Mouse (Mus musculus): Measurements from ENCODE around the gene Nkd1.

The Nkd1 gene

DNA sequence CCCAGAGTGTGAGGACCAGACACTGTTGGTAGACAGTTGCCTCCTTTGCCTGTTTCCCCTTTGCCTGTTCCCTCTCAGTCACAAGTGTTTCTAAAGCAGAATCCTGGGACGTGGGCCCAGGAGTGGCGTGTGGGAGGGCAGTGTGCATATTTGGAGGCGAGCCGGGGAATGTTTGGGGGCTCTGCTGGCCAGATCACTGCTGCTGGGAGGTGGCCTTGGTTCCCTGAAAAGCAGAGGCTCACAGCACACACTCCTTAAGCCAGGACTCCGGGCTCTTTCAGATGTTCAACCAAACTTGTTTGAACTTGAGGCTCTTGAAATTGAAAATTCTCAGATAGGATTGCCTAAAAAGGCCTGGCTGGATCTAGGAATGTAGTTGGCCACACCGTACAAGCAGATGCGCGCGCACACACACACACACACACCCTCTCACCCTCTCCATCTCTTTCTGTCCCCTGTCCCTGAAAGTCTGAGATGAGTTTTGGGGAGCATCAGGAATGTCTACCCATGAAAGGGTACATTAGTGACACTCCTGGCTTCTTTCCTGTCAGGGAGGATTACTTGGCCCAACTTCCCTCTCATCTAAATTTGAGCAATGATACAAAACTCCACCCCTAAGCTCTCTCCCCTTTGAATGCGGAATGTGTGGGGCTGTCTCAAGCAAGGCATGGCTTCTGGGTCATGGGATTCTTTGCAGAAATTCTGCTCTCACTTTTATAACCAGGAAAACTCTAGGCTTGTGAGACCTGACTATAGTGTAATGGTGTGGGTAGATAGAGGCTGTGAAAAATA is 55.4 kb downstream of the Nkd1 start:
- peak; percentile 72 for DNase-seq (ENCODE audit: low spot score)

DNA sequence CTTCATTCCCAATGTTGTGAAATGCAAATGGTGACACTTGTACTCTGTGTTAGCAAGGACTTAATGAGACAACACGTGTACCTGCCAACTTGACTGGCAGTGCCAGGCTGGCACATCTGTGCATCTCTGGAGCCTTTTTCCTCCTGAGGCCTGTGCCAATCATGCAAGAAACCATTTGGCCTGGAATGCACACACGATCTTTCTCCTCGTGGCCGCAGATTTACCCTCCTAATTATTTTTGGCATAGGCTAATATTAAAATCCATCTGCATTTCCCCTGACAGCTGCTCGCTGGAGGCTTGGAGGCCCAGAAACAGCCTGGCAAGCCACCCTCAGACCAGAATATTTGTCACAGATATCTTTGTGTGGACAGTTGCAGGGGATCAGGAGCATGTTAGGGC is 56.5 kb downstream of the Nkd1 start:
- no peak for DNase-seq (ENCODE audit: low spot score)

DNA sequence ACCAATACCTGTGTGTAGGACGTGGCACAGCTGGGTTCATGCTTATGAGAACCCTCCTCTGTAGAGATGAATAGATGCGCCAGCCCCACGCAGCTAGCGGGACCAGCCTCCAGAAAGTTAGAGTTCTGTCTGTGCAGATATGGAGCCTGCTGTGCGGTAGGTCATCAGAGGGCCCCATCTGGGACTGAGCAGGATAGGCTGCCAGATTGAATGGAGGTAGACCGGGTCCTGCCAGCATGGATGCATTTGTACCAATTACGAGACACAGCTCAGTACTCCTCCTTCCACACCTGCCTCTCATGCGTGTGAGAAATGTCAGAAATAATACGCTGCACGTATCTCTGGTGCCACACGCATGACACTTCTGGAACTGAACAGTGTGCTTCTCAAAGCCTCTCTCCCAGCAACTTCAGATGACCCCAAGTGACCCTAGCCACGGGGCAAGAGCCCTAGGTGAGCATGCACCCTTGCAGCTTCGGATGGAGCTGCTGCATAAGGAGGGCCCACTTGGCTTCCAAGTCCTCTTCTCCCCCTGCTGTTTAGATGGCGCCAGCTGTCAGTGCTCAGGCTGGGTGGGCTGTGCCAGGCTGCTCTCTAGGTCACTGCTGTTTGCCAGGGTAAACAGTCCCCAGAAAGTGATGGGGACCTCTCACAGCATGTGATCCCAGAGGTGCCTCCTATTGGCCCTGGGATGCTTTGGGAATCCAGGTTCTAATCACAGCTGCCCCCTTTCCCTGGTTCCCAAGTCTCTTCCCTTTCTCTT is 57.4 kb downstream of the Nkd1 start:
- DNase-seq (ENCODE audit: low spot score) = no peak

DNA sequence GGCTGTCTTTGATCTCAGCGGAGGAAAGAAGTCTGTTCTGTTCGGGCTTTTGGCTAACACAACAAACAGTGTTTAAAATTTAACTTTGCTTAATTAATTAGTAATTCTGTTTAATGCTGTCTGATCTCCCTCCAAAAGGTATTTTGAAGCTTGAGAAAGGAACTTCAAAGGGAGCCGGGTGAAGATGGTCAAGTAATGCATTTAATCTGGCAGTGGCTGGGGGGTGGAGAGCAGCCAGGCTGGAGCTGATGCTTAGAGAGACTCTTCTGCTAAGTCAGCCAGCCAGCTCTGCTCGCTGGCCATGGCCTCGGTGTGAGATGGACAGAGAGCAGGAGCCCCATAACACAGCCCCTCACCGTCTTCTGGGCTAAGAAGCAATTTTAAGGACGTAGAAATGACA is 58.1 kb downstream of the Nkd1 start:
- no peak for DNase-seq (ENCODE audit: low spot score)

DNA sequence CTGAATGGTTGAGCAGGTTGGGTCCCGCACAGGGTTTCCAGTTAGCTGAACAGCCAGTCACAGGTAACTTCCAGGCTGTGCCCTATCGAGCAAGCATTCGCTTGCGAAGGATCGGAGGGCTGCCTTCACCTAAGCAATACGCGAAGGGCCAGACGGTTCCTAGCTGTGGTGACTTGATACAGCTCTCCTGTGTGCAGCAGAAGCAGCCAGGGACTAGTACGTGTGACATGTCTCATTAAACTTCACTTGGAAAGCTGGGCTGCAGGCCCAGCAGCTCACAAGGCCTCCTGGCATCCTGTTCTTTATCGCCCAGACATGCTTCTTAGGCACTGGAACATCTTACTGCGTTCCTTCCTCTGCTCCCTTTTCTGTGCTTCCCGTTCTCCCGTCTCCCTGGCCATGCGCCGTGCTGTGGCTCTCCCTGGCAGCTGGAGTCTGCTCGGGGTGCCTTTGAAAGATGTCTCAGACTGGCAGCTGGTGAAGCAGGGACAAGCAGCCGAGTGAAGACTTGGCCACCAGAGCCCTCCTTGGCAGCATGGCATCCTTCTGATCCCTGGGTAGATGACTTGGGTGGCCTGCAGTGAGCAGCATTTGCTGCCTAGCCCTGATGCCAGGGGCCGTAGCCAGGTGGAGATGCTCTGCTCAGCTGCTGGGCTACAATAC is 58.6 kb downstream of the Nkd1 start:
- DNase-seq (ENCODE audit: low spot score) = no peak

DNA sequence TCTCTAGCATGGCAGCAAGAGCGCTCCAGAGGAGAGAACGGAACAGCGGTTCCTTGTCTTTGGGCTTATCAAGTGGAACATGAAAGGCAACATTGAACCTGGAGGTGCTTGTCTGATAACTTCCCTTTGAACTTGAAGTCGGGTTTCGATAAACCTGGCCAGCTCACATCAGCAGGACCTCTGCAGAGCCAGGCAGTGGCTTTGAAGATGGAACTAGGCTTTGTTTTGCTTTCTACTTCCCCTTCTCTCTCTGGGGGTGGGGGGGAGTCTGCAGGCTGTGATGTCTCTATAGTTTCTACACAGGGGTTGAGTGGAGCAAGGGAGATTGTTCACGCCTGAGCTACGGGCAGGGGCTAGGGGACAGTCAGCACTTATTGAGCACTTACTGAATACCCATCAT is 59.6 kb downstream of the Nkd1 start:
- DNase-seq (ENCODE audit: low spot score) = no peak

DNA sequence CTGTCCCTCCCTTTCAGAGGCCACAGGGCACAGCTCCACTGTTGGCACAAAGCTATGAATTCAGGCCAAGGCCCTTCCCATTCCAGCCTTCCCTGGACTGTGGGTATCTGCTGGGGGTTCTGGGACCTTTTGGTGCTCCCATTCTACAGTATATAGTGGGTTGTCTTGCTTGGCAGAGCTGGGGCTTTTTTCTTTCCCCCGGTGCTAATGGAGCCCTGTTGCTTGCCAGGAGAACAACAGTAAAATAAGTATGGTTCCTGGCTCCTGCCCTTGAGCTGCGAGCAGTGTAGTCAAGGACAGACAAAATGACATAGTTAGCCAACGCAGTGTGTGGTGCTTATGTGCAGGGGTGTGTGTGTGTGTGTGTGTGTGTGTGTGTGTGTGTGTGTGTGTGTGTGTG is 62.7 kb downstream of the Nkd1 start:
- no peak for DNase-seq (ENCODE audit: low spot score)

DNA sequence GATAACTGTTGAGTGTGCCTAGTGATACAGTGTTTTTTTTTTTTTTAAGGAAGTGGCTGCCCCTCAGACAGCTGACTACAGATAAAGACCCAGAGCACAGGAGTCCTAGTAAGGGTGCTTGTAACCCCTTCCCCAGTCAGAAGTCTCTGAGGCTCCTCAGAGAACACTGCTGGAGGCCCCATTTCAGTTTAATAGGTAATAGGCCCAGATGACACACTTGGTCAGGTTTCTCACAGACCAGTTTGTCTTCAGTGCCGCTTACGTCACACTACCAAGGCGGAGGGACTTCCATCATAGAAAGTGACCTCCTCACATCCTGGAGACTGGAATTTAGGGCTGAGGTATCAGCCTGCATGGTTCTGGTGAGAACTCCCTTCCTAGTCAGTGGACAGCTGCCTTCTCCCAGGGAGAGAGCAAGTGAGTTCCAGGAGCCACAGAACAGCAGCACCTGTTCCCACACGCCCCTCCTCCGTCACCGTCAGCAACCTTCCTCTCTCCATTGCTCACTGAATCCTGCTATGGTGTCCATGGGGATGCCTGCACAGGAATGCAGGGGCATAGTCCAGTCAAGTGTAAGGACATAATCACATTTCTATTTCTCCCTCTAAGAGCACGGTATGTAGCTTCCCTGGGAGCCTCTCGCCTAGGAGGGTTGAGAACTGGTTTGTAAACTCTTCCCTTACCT is 67.2 kb downstream of the Nkd1 start:
- DNase-seq (ENCODE audit: low spot score) = no peak

DNA sequence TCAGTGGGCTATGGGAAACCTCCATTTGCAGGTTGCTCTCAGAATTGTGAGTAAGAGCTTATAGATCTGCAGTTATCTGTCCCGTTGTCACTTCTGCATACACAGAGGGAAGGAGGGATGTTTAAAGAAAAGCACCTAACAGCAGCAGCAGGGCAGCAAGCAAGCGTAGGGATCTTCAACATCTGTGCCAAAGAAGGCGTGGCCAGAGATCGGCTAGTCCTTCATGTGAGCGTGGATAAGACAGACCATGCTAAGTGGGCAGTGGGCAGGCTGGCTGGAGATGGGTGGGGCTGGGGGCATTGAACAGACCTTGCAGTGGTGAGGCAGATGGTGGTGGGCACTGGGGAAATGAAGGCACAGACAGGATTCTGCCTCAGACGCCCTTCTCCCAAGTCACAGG is 69.1 kb downstream of the Nkd1 start:
- no peak for DNase-seq (ENCODE audit: low spot score)

DNA sequence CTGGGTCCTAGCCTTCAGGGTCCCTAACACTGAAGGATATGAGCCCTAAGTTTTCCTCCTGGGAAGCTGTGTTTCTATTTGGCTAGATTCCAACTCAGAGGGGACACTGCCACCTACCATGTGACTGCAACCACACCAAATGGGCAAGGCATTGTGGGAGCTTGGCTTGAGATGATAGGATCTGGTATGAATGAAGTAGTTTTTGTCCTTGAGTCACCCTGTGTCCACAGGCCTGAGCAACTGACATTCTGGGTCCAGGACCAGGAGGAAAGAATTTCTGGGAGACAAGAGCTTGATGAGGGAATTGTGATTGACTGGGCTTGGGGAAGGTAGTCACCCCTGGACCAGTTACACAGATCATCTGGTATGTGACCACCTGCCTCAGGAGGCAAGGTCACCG is 72.8 kb downstream of the Nkd1 start:
- DNase-seq (ENCODE audit: low spot score) = no peak

DNA sequence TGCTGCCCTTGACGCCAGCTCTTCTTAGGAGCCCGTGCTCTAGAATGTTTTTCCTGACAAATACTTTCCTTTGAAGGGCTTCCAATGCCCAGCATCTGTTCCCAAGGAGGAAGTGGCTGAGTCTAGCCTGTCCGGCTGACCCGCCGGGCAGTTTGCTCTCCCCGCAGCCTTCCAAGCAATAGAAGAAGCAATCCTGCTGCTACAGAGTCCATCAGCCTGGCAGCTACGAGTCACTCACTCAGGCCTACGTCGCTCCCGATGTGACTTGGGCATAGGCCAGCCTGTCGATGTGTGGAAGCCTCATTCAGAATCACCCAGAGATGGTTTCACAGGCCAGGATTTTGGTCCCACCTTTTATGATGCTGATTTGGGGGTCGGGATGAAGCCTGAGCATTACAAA is 74.9 kb downstream of the Nkd1 start:
- no peak for DNase-seq (ENCODE audit: low spot score)

DNA sequence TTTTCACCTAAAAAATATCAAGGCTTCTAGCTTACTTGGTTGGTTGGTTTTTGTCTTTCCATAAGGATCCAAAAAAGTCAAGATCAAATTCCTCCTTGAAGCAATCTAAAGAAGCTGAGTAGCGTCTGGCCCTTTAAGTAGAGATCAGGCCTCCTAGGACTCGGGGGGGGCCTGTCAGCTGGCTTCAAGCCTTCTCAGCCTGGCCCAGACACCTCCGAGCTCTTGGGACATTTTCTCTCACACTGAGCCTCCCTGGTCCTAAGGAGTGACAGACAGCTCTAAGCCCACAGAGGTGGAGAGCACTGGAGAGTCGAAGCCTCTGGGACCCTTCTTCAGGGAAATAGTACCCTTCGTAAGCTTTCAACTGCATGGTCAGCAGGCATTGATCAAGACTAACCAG is 77.4 kb downstream of the Nkd1 start:
- DNase-seq (ENCODE audit: low spot score) = no peak

DNA sequence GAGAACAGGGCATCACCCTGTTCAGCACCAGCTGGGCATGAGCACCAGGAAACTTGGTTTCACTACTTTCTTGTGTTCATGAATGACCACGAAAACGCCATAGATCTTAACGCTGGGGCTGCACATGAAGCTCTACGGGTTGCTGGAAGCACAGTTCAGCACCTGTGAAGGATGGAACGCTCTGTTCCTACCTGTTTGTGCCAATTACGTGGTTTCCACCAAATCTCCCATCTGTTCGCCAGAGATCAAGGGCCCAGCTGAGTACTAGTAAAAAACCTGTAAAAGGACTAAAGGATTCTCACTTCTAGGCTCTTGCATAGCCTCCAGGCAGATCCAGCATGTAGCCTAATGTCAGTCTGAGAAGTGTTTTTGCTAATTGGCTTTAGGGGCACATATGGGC is 78.3 kb downstream of the Nkd1 start:
- DNase-seq (ENCODE audit: low spot score) = no peak

DNA sequence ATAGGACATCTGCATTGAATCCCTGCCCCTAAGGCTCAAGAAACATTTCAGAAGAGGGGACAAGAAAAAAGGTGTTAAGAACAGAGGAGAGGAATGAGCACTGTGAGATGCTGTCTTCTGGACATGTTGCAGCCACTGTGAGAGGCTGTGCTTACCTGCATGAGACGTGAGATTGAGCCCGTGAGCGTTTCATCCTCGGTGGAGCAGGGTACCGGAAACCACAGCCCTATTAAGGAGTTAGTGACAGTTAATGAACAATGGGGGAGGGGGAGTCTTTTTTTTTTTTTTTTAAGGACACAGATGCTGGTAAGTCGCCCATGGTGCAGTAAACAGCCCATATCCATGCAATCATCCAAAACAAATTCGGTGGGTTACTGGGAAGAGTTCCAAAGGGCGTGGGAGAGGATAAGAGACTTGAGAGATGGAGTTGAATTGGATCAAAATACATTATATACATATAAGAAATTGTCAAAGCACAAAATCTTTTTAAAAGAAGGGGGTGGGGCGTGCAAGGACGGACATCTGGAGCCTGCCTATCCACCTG is 82.4 kb downstream of the Nkd1 start:
- no peak for DNase-seq (ENCODE audit: low spot score)

DNA sequence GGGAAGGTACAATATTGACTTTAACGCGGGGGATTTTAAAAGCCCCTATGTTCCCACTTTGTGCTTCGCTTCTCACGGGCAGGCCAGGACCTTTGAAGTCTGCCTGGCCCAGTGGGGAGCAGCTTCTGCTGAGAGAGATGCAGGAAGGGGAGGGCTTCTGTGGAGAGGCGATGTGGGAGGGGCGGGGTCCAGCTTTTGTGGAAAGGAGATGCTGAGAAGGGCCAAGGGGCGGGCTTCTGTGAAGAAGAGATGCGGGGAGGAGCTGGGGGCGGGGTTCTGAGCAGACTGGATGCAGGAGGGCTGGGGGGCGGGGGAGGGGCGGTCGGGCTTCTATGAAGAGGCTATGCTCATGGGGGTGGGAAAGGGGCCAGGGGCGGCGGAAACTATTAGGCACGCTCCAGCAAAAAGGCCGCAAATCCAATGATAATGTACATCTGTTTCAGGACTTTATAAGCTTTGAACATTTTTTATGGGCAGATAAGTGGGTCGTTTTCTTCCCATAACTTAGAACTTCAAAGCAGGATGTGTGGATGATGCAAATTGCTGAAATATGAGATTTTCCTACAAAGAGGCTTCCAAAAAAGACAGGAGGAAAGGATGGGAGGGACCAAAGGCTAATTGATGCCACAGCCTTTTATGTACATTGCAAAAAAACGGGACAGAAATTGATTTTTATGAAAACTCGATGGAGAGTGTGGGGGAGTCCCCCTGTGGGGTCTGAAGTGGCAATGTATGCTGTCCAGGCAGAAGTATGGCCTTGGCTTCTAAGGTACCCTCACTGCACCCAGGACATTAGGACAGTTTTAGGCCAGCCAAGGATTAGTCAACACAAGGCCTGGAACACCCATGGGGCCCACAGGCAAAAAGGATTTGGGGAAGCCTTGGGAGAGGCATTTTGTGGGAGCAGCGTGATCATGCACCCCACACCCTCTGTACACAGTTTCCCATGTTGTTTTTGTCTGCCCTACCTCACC is 83.2 kb downstream of the Nkd1 start:
- peak; percentile 53 for DNase-seq (ENCODE audit: low spot score)

DNA sequence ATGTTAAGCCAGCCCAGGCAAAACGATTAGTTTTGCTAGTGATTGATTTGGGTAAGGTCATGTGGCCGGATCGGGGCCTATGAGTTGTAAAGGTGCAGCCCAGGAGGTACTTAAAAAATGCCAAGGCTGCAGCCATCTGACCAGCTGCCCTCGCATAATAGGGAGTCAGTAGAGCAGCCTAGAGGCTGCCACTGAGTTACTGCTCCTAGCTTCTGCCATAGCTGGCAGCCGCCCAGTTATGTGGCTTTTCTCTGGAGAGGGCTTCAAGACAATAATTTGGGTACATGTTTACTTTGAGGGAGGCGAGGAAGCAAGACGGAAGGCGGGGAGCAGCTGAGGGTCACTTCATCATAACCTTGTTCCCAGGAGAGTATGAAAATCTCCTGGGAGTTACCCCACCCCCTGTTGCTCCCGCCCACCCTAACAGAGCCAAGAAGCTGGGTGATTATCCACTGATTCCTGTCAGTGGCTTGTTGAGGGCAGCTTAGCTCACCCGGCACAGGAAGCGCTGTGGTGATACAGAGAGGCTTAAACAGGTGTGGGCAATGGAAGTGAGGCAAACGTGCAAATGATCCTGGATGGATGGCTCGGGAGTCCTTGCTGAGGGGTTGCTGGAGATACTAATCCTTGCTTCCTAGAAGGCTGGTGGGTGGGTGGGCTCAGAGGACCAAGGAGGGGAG is 84.3 kb downstream of the Nkd1 start:
- DNase-seq (ENCODE audit: low spot score) = no peak

DNA sequence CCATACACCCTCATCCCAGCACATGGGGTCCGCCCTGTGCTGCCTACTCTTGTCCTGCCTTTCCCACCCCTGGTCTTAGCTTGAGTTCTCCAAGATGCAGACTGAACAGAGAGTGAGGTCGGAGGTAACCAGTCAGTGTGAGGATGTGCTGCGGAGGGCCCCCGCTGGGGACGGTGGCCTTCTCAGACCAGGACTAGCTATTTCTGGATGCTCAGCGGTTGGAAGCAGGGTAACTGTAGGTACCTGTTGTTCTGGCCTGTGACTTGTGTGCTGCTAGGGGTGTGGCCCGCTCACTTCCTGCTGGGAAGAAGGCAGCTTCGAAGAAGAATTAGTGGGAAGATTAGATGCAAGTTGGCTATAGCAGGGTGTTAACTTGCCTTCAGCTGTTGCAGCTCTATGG is 87.9 kb downstream of the Nkd1 start:
- no peak for DNase-seq (ENCODE audit: low spot score)

DNA sequence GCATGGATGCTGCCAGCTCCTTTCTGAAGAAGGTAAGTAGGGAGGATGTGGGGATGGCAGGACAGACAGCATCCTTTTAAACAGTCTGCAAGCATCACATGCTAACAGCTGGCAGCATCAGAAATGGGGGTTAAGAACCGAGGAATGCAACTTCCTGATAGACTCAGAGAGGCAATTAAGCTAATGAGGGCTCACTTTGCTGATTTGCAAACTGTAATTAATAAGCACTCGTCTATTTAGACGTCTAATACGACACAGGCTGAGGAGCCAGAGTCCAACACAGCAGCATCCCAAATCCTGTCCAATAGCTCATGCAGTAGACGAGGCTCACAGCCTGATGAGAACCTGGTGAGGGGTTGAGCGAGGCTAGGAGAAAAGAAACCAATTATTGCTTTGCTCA is 89.1 kb downstream of the Nkd1 start:
- no peak for DNase-seq (ENCODE audit: low spot score)

DNA sequence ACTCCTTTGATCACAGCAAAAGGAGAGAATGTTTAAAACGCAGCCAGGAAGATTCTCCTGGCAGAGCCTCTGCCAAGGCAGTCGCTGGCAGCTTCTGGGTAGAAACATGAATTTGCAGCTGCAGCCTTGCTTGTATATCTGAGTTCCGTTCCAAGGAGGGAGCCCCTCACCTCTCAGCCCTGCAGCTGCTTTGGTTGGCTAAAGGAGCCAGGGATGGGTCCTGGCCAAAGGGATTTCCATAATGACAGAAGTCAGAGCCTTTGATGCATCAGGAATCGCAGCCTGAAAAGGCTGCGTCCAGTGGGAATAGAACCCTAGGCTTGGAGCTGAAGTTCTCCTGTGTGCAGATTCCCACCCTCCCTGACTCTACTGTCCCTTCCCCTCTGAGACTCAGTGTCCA is 93.8 kb downstream of the Nkd1 start:
- DNase-seq (ENCODE audit: low spot score) = no peak

DNA sequence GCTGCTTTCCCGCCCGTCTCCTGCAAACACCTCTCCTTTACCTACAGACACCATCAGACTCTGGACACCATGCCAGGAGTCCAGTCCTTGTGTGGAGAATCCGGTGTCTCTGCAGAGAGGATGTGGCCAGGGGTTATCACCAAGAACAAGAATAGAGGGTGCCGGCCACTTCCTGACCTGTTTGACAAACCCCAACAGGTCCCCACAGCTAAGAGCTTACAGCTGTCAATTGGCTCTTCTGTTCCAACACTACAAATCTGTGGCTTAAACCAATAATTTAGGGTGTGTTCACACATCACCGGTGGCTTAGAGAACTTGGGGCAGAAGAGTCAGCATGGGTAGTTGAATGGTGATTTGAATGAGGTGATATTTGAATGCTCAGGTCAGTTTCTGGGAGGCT is 97.5 kb downstream of the Nkd1 start:
- DNase-seq (ENCODE audit: low spot score) = no peak

DNA sequence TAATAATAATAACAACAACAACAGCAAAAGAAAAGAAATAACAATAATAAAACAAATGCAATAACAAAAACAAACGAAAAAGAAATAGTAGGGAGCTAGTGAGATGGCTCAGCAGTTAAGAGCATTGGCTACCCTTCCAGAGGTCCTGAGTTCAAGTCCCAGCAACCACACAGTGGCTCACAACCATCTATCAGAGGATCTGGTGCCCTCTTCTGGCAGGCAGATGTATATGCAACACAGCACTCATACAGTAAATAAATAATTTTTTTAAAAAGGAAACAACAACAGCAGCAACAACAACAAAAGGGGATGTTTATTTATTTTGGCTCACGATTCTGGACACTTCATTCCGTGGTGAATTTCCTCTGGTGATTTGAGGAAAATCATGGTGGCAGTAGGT is 98.4 kb downstream of the Nkd1 start:
- no peak for DNase-seq (ENCODE audit: low spot score)

All from ovary, postnatal 36 days (tissue).